Mouse (Mus musculus): Measurements from ENCODE around the gene Stum. TPM values are rescaled to one million over a fixed set of nuclear protein-coding genes. Genes with fewer than 3 reads are reported as not detected.
"Not testable (repeated sequence)": the region's sequence is repeated elsewhere in the genome, so short reads cannot be mapped to it uniquely, and the experiment has no call there.

Gene Stum
- polyA plus RNA-seq, 1 experiment from 2014 or later: 0.07 TPM

- TF ChIP-seq EP300 (IDR thresholded peaks at IDR 0.05; ENCODE audit: low read depth) (no peak), CTCF (IDR thresholded peaks at IDR 0.05; ENCODE audit: low read depth) (no peak)
- 74% methylated on average over 7 of the region's 7 CpGs for WGBS (ENCODE audit: insufficient replicate concordance)
- H3K4me2 ChIP-seq (ENCODE audit: low read depth, low read length): no peak overlapping the region
- H3K4me1 ChIP-seq (ENCODE audit: insufficient read depth): no peaks in the 10 kb centered on the region
- H3K36me3 ChIP-seq (replicated peaks; ENCODE audit: insufficient read depth, low read length): no peaks in the 10 kb centered on the region
- no peak overlapping the region for H3K4me3 ChIP-seq (ENCODE audit: low read depth, low read length)
- ATAC-seq (no peak), DNase-seq (no peak)
- no peak overlapping the region for H3K9ac ChIP-seq (replicated peaks)
- H3K9me3 ChIP-seq (ENCODE audit: low read length): no peaks in the 10 kb centered on the region
- H3K27ac ChIP-seq (ENCODE audit: low read depth): no peak overlapping the region
- H3K27me3 ChIP-seq (ENCODE audit: insufficient read depth, low read length): no peaks in the 10 kb centered on the region
Measured at GRCm38 (mm10) chr1:180520190-180520589, 36.9 kb upstream of the Stum start.

- Histone ChIP-seq H3K36me3 (replicated peaks; ENCODE audit: insufficient read depth, low read length) (no peaks in the 10 kb centered on the region), H3K4me3 (ENCODE audit: low read depth, low read length) (no peak overlapping the region), H3K4me1 (ENCODE audit: insufficient read depth) (no peaks in the 10 kb centered on the region), H3K9me3 (ENCODE audit: low read length) (no peaks in the 10 kb centered on the region), H3K27ac (ENCODE audit: low read depth) (no peak overlapping the region), H3K4me2 (ENCODE audit: low read depth, low read length) (no peak overlapping the region), H3K27me3 (ENCODE audit: insufficient read depth, low read length) (no peaks in the 10 kb centered on the region), H3K9ac (replicated peaks) (no peak overlapping the region)
- DNase-seq (no peak), ATAC-seq (no peak)
- WGBS (ENCODE audit: insufficient replicate concordance): 45% methylated on average over 8 of the region's 8 CpGs
- no peak for TF ChIP-seq CTCF (IDR thresholded peaks at IDR 0.05; ENCODE audit: low read depth)
- TF ChIP-seq EP300 (IDR thresholded peaks at IDR 0.05; ENCODE audit: low read depth): no peak
Measured at GRCm38 (mm10) chr1:180519520-180519919, 36.2 kb upstream of the Stum start.

GRCm38 (mm10) chr1:180518899-180519298, 35.6 kb upstream of the Stum start:
- 81% methylated on average over 7 of the region's 7 CpGs for WGBS (ENCODE audit: insufficient replicate concordance)
- ATAC-seq: not testable (repeated sequence)

GRCm38 (mm10) chr1:180518412-180518811, 35.1 kb upstream of the Stum start:
- no peak overlapping the region for H3K9ac ChIP-seq (replicated peaks)
- ATAC-seq: no peak
- H3K9me3 ChIP-seq (ENCODE audit: low read length): no peaks in the 10 kb centered on the region
- no peak overlapping the region for H3K27ac ChIP-seq (ENCODE audit: low read depth)
- no peak for DNase-seq
- no peak overlapping the region for H3K4me3 ChIP-seq (ENCODE audit: low read depth, low read length)
- TF ChIP-seq EP300 (IDR thresholded peaks at IDR 0.05; ENCODE audit: low read depth) (no peak), CTCF (IDR thresholded peaks at IDR 0.05; ENCODE audit: low read depth) (no peak)
- no peaks in the 10 kb centered on the region for H3K27me3 ChIP-seq (ENCODE audit: insufficient read depth, low read length)
- 68% methylated on average over 8 of the region's 8 CpGs for WGBS (ENCODE audit: insufficient replicate concordance)
- no peak overlapping the region for H3K4me2 ChIP-seq (ENCODE audit: low read depth, low read length)
- no peaks in the 10 kb centered on the region for H3K36me3 ChIP-seq (replicated peaks; ENCODE audit: insufficient read depth, low read length)
- H3K4me1 ChIP-seq (ENCODE audit: insufficient read depth): no peaks in the 10 kb centered on the region

More at GRCm38 (mm10) chr1:180518899-180519298, 35.6 kb upstream of the Stum start:
- not testable (repeated sequence) for H3K4me2 ChIP-seq (ENCODE audit: low read depth, low read length); H3K4me1 ChIP-seq (ENCODE audit: insufficient read depth); DNase-seq; H3K9ac ChIP-seq (replicated peaks); H3K9me3 ChIP-seq (ENCODE audit: low read length); H3K4me3 ChIP-seq (ENCODE audit: low read depth, low read length); H3K36me3 ChIP-seq (replicated peaks; ENCODE audit: insufficient read depth, low read length); H3K27me3 ChIP-seq (ENCODE audit: insufficient read depth, low read length); H3K27ac ChIP-seq (ENCODE audit: low read depth)

- DNase-seq: no peak
- H3K9me3 ChIP-seq (ENCODE audit: low read length): no peaks in the 10 kb centered on the region
- H3K4me3 ChIP-seq (ENCODE audit: low read depth, low read length): no peak overlapping the region
- no peaks in the 10 kb centered on the region for H3K27me3 ChIP-seq (ENCODE audit: insufficient read depth, low read length)
- no peak overlapping the region for H3K4me2 ChIP-seq (ENCODE audit: low read depth, low read length)
- H3K36me3 ChIP-seq (replicated peaks; ENCODE audit: insufficient read depth, low read length): no peaks in the 10 kb centered on the region
- no peak overlapping the region for H3K9ac ChIP-seq (replicated peaks)
- no peaks in the 10 kb centered on the region for H3K4me1 ChIP-seq (ENCODE audit: insufficient read depth)
- H3K27ac ChIP-seq (ENCODE audit: low read depth): no peak overlapping the region
- ATAC-seq: no peak
- no peak for TF ChIP-seq CTCF (IDR thresholded peaks at IDR 0.05; ENCODE audit: low read depth)
- TF ChIP-seq EP300 (IDR thresholded peaks at IDR 0.05; ENCODE audit: low read depth): no peak
- 56% methylated on average over 10 of the region's 10 CpGs for WGBS (ENCODE audit: insufficient replicate concordance)
Measured at GRCm38 (mm10) chr1:180517390-180518054, 34.2 kb upstream of the Stum start.

GRCm38 (mm10) chr1:180514077-180514476, 30.8 kb upstream of the Stum start:
- ATAC-seq: no peak
- no peaks in the 10 kb centered on the region for H3K27me3 ChIP-seq (ENCODE audit: insufficient read depth, low read length)
- H3K9ac ChIP-seq (replicated peaks): no peak overlapping the region
- no peaks in the 10 kb centered on the region for H3K36me3 ChIP-seq (replicated peaks; ENCODE audit: insufficient read depth, low read length)
- no peak overlapping the region for H3K4me3 ChIP-seq (ENCODE audit: low read depth, low read length)
- no peak for TF ChIP-seq CTCF (IDR thresholded peaks at IDR 0.05; ENCODE audit: low read depth)
- no peak for TF ChIP-seq EP300 (IDR thresholded peaks at IDR 0.05; ENCODE audit: low read depth)
- no peaks in the 10 kb centered on the region for H3K4me1 ChIP-seq (ENCODE audit: insufficient read depth)
- H3K27ac ChIP-seq (ENCODE audit: low read depth): no peak overlapping the region
- WGBS (ENCODE audit: insufficient replicate concordance): 58% methylated on average over 2 of the region's 2 CpGs
- H3K4me2 ChIP-seq (ENCODE audit: low read depth, low read length): no peak overlapping the region
- no peaks in the 10 kb centered on the region for H3K9me3 ChIP-seq (ENCODE audit: low read length)
- DNase-seq: no peak

Data from liver, postnatal 0 days (tissue).